Mouse (Mus musculus): ENCODE measurements around the gene Smpd2.

Smpd2 gene

DNA sequence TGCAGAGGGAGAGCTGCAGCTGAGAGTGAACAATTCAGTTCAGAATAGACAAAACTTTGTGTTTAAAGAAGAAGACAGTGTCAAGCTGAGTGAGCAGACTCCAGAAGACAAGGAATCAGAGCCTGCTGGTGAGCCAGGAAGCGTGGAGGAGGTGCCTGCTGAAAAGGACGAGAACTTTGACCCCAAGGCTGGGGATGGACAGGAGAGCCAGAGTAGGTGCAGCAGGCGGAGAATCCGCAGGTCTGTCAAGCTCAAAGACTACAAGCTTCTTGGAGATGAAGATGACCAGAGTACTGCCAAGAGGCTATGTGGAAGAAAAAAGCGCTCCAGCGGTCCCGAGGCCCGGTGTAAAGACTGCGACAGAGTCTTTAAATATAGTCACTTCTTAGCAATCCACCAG lies 38.5 kb downstream of the Smpd2 start:
- no peak for DNase-seq (ENCODE audit: low spot score)

DNA sequence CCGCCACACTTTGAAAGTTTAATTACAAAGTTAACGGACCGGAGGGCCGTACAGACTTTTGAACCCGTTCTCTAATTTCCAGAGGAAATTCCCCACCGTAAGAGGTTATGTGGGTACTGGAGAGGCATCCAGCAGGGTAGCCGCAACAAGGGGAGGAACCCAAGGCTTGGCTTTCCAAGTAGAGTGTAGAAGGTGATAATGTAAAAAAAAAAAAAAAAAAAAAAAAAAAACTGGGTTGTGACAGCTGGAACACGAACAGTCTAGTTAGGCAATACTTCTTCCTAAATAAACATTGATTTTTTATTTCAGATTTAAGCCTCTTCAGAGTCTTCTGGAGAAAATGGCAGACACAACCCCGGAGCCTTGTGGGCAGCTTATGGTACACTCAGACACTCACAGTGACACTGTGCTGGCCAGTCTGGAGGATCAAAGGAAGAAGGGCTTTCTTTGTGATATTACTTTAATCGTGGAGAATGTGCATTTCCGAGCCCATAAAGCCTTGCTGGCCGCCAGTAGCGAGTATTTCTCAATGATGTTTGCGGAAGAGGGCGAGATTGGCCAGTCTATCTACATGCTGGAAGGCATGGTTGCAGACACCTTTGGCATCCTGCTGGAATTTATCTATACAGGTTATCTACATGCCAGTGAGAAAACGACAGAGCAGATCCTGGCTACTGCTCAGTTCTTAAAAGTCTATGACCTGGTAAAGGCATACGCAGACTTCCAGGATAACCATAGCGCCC lies 39.2 kb downstream of the Smpd2 start:
- peak; percentile 17 for DNase-seq (ENCODE audit: low spot score)

DNA sequence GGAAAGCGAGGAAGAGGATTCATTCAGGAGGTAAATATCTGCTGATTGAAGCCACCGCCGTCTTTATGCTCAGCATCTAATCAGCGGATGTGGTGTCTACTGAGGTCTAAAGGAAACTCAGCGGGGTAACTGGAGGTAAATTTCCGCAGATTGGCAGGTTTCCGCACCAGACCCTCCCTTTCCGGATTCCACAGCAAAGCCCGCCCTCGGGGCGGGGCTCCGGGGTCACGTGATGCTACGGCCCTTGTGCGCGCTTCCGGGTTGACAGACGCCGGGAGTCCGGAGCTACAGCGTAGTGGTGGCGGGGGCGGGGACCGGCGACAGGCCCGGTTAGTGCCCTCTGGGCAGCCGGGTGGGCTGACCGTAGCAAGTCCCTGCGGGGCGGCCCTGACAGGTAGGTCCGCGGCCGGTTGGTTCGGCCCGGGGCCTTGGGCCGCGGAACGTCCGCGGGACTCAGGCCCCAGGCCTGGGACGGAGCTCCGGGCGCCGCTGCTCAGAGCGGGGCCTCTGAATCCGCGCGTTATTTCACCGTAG lies 40.0 kb downstream of the Smpd2 start, which contains the start of gene Zbtb24:
Zbtb24 (plus strand) TSS at position 247 of the 534 bp plus-strand sequence.
- DNase-seq (ENCODE audit: low spot score): peak; percentile 94

DNA sequence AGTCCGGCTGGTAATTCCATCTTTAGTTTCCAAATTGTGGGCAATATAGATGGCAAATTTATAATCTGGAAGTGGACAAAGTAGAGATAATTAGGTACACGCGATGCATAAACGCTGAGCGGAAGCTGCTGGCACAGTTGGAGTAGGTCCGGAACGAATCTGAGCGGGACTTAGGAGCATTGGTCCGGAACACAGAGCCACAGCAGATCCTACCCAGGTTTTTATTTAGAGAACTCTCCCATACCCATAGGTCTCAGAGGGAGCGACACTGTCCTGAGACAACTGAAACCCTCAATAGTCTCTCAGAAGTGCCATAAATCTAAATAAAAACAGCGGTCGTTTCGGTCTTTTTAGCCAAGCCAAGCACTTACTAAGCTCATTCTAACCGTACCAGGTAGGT lies 40.5 kb downstream of the Smpd2 start:
- DNase-seq (ENCODE audit: low spot score): no peak

DNA sequence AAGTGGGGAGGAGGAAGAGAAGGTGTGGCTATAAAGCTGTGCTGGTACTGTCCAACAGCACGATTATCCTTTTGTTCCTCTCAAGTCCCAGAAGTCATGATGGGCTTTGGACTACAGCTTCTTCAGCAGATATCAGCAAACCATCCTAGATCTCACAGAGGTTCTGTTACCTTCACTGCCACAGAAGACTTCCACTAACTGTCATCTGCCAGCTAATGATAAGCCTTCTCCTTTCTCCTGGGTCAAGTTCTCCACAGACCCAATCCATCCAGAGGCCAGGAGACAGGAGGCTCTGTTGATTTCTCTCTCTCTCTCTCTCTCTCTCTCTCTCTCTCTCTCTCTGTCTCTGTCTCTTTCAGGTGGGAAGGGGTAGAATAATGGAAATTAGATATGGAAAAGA lies 42.0 kb downstream of the Smpd2 start:
- no peak for DNase-seq (ENCODE audit: low spot score)

Measured in adipocyte (in vitro differentiated cells).